Mouse (Mus musculus) CH12.LX (cell line): ENCODE data around the gene Acvr1.

ENCODE experiments used
- CTCF ChIP-seq, 2 experiments: IDR thresholded peaks in 1 of 2; conservative IDR thresholded peaks in 1 of 2; 2 replicates each; pipeline ENCODE4 v1.5.1; 2011 to 2012; ENCODE audit warnings: low read depth in 2 of 2, low read length in 2 of 2, improper control_type of control experiment in 1 of 2, inconsistent platforms in 1 of 2, mild to moderate bottlenecking in 1 of 2, moderate library complexity in 1 of 2
- POLR2A ChIP-seq: IDR thresholded peaks from 2 replicates; pipeline ENCODE4 v1.6.1; 2011; ENCODE audit warnings: low read depth, mild to moderate bottlenecking, improper control_type of control experiment, low read length
- POLR2AphosphoS2 ChIP-seq: IDR thresholded peaks from 2 replicates; pipeline ENCODE4 v1.6.1; 2011; ENCODE audit warnings: low read depth, low read length, improper control_type of control experiment
- USF1 ChIP-seq: IDR thresholded peaks from 2 replicates; pipeline ENCODE4 v1.6.1; 2014; ENCODE audit warnings: low read depth, mild to moderate bottlenecking, inconsistent platforms, low read length, improper control_type of control experiment
- ZKSCAN1 ChIP-seq: IDR thresholded peaks from 2 replicates; pipeline ENCODE4 v1.6.1; 2012; ENCODE audit warnings: low read depth, inconsistent platforms, low read length, improper control_type of control experiment, borderline replicate concordance
- ZNF384 ChIP-seq: IDR thresholded peaks from 2 replicates; pipeline ENCODE4 v1.6.1; 2012; ENCODE audit warnings: low read depth, low read length, improper control_type of control experiment, inconsistent platforms

DNA sequence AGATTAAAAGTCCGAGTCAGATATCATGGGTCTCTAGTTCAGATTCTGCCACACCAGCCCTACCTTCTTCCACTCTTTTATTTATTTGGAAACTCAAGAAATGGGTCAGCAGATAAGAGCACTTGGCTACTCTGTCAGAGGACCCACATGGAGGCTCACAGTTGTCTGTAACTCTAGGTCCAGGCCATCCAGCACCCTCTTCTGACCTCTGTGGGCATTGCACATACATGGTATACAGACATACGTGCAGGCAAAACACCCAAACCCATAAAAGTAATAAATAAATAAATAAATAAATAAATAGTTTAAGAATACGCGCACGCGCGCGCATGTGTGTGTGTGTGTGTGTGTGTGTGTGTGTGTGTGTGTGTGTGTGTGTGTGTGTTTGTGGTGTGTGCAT is 47.9 kb upstream of the Acvr1 start:
- TF ChIP-seq CTCF (conservative IDR thresholded peaks at IDR 0.05 in 1 of 2, IDR thresholded peaks at IDR 0.05 in 1 of 2; ENCODE audit: low read depth in 2 of 2, low read length in 2 of 2) (no peak), POLR2A (no peak), USF1 (no peak), ZKSCAN1 (no peak), ZNF384 (no peak), POLR2AphosphoS2 (no peak)
